Mouse (Mus musculus) c-Kit-negative CD71-positive TER-119-positive erythroid progenitor cells, embryonic 14.5 days (primary cell): ENCODE measurements around the gene Gm5737.

Experiments used
- DNase-seq: peaks from one replicate; pipeline ENCODE4 v3.0.0-alpha.2; 2013; ENCODE audit warnings: low read depth, low spot score

Gm5737 gene

GRCm38 (mm10) chr7:120875540-120876388 lies 63.6 kb downstream of the Gm5737 start:
- no peak for DNase-seq

GRCm38 (mm10) chr7:120878271-120878670 lies 66.1 kb downstream of the Gm5737 start:
- DNase-seq, result no peak

- peak; percentile 66 for DNase-seq
These were observed 67.8 kb downstream of the Gm5737 start for GRCm38 (mm10) chr7:120879972-120880371.

- no peak for DNase-seq
These were observed 68.6 kb downstream of the Gm5737 start for GRCm38 (mm10) chr7:120880770-120881169.
